Mouse (Mus musculus): ENCODE data around the gene Cd3eap.

DNA sequence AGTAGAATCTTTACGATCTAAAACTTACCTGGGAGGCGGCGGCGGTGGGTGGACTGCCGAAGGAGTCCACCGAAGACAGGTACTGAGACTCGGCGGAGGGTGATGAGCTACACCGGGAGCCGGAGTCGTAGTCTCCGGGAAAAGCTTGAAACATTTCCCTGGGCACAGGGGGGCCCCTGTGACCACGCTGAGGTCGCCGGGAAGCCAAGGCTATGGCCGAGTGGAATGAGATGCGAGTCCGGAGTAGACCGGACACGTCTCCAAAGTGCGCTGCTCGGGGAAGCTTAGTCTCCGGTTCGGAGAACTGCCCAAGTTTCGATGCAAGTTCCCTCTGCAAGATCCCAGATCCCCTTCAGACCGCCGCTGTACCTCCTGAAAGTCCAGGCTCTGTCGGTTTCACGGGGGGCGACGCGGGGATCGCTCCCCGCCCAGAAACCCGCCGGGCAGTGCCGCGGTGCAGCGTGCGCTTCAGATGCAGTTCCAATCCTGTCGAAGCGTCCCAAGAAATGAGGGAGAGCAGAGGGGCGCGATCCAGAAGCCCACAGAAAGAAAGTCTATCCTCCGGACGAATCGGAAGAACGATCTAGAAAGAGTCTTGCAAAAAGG lies 49.9 kb downstream of the Cd3eap start:
- TF ChIP-seq CTCF (IDR thresholded peaks at IDR 0.05; ENCODE audit: low read depth) (no peak), EP300 (IDR thresholded peaks at IDR 0.05; ENCODE audit: low read depth) (no peak)

Data from liver, embryonic 14.5 days (tissue).